Mouse (Mus musculus) forebrain, embryonic 11.5 days (tissue): Measurements from ENCODE around the gene Dennd5a. TPM values are rescaled to one million over a fixed set of nuclear protein-coding genes. Genes with fewer than 3 reads are reported as not detected.

Experiments
- ATAC-seq: fragments of 200-750 bp; cut with Nextera tagmentation; replicated peaks from 2 replicates; pipeline ENCODE4 v1.8.0; 2017; ENCODE audit warnings: moderate TSS enrichment; ENCODE audit not compliant: low FRiP score
- DNase-seq: peaks from one replicate; pipeline ENCODE4 v3.0.0-alpha.2; 2017; ENCODE audit warnings: low spot score
- H3K27ac ChIP-seq: fragments of 300-500 bp; sonication (generic); 2 replicates; pipeline ENCODE4 v1.5.1; 2014; ENCODE audit warnings: low read depth, low read length
- H3K27me3 ChIP-seq: fragments of 300-500 bp; sonication (generic); 2 replicates; pipeline ENCODE4 v1.6.1; 2014; ENCODE audit warnings: mild to moderate bottlenecking, low read length, mixed read lengths; ENCODE audit not compliant: control insufficient read depth, insufficient read depth
- H3K36me3 ChIP-seq: fragments of 300-500 bp; sonication (generic); 2 replicates; pipeline ENCODE4 v1.6.1; 2014; ENCODE audit warnings: mild to moderate bottlenecking, low read length, moderate library complexity, mixed read lengths; ENCODE audit not compliant: control insufficient read depth, insufficient read depth
- H3K4me1 ChIP-seq: fragments of 300-500 bp; sonication (generic); replicated peaks from 2 replicates; pipeline ENCODE4 v1.6.1; 2014; ENCODE audit warnings: low read length, mixed read lengths; ENCODE audit not compliant: control insufficient read depth, insufficient read depth
- H3K4me2 ChIP-seq: fragments of 300-500 bp; sonication (generic); 2 replicates; pipeline ENCODE4 v1.6.1; 2014; ENCODE audit warnings: low read depth, mild to moderate bottlenecking, low read length, moderate library complexity, mixed read lengths; ENCODE audit not compliant: severe bottlenecking
- H3K4me3 ChIP-seq: fragments of 300-500 bp; sonication (generic); 2 replicates; pipeline ENCODE4 v1.5.1; 2014; ENCODE audit warnings: low read depth, low read length
- H3K9ac ChIP-seq: fragments of 300-500 bp; sonication (generic); 2 replicates; pipeline ENCODE4 v1.6.1; 2014; ENCODE audit warnings: low read length
- H3K9me3 ChIP-seq: fragments of 300-500 bp; sonication (generic); 2 replicates; pipeline ENCODE4 v1.6.1; 2016; ENCODE audit warnings: low read length, mixed read lengths; ENCODE audit not compliant: control insufficient read depth
- WGBS: fragments of 180-500 bp; shearing (Covaris S2); extraction: QIAGEN DNeasy Blood & Tissue Kit; methylation state at CpG from one replicate; pipeline ENCODE4 v1.1.7; 2014; 5-methylcytosine and 5-hydroxymethylcytosine counted together
- polyA plus RNA-seq: library from polyadenylated mRNA; unstranded; fragments of >200 nt; fragmentation: Nextera tagmentation; extraction: Ambion mirVana; gene quantifications from 2 replicates; pipeline ENCODE4 v1.2.1, GENCODE M21; 2014

Dennd5a gene
- polyA plus RNA-seq, 1 experiment from 2014 or later: 55.9 TPM

GRCm38 (mm10) chr7:109969542-109969941 is 9.3 kb upstream of the Dennd5a start:
- H3K27me3 ChIP-seq: no peaks in the 10 kb centered on the region
- no peak overlapping the region for H3K4me2 ChIP-seq

GRCm38 (mm10) chr7:109968924-109969450 is 8.7 kb upstream of the Dennd5a start:
- Histone ChIP-seq H3K36me3 (no peaks in the 10 kb centered on the region), H3K9me3 (no peaks in the 10 kb centered on the region), H3K27me3 (no peaks in the 10 kb centered on the region), H3K9ac (no peak overlapping the region), H3K4me2 (no peak overlapping the region), H3K27ac (no peak overlapping the region), H3K4me3 (no peak overlapping the region), H3K4me1 (no peaks in the 10 kb centered on the region)
- 21% methylated on average over 2 of the region's 2 CpGs for WGBS
- DNase-seq (no peak), ATAC-seq (peak; percentile 46; the same call in 1 of the 2 replicates)

More at GRCm38 (mm10) chr7:109969542-109969941, 9.3 kb upstream of the Dennd5a start:
- Histone ChIP-seq H3K9me3 (no peaks in the 10 kb centered on the region), H3K27ac (no peak overlapping the region), H3K9ac (no peak overlapping the region), H3K36me3 (no peaks in the 10 kb centered on the region), H3K4me3 (no peak overlapping the region), H3K4me1 (no peaks in the 10 kb centered on the region)
- DNase-seq: no peak
- ATAC-seq: no peak

GRCm38 (mm10) chr7:109967805-109968579 is 7.7 kb upstream of the Dennd5a start:
- 79% methylated on average over 11 of the region's 11 CpGs for WGBS
- Histone ChIP-seq H3K4me2 (no peak overlapping the region), H3K27me3 (no peaks in the 10 kb centered on the region), H3K4me1 (no peaks in the 10 kb centered on the region), H3K9me3 (no peaks in the 10 kb centered on the region), H3K4me3 (no peak overlapping the region), H3K9ac (no peak overlapping the region), H3K36me3 (no peaks in the 10 kb centered on the region), H3K27ac (0 out of 2 replicates have a peak overlapping the region, but pooled peaks have one; percentile 14)
- DNase-seq (no peak), ATAC-seq (peak; percentile 56; the same call in 1 of the 2 replicates)

GRCm38 (mm10) chr7:109965658-109966057 is 5.4 kb upstream of the Dennd5a start:
- DNase-seq (no peak), ATAC-seq (no peak)
- H3K4me3 ChIP-seq: no peak overlapping the region
- H3K9ac ChIP-seq: no peak overlapping the region
- H3K4me2 ChIP-seq: no peak overlapping the region
- no peaks in the 10 kb centered on the region for H3K27me3 ChIP-seq
- no peak overlapping the region for H3K27ac ChIP-seq
- H3K36me3 ChIP-seq: no peaks in the 10 kb centered on the region
- 0 out of 2 replicates have a peak, but pooled peaks cover 5% of the 10 kb centered on the region for H3K4me1 ChIP-seq
- no peaks in the 10 kb centered on the region for H3K9me3 ChIP-seq

GRCm38 (mm10) chr7:109963707-109964106 is 3.4 kb upstream of the Dennd5a start:
- Histone ChIP-seq H3K9me3 (no peaks in the 10 kb centered on the region), H3K4me1 (0 out of 2 replicates have a peak, but pooled peaks cover 8% of the 10 kb centered on the region), H3K27ac (no peak overlapping the region), H3K36me3 (no peaks in the 10 kb centered on the region), H3K27me3 (no peaks in the 10 kb centered on the region), H3K9ac (no peak overlapping the region), H3K4me3 (no peak overlapping the region), H3K4me2 (no peak overlapping the region)
- WGBS: 96% methylated on average over 4 of the region's 4 CpGs
- no peak for ATAC-seq
- DNase-seq: no peak

GRCm38 (mm10) chr7:109962596-109962995 is 2.3 kb upstream of the Dennd5a start:
- DNase-seq (no peak), ATAC-seq (no peak)
- H3K27ac ChIP-seq: no peak overlapping the region
- whole genome bisulfite sequencing: 76% methylated on average over 4 of the region's 4 CpGs
- no peak overlapping the region for H3K4me3 ChIP-seq
- H3K9ac ChIP-seq: no peak overlapping the region
- H3K4me2 ChIP-seq: no peak overlapping the region
- no peaks in the 10 kb centered on the region for H3K9me3 ChIP-seq
- H3K27me3 ChIP-seq: no peaks in the 10 kb centered on the region
- no peaks in the 10 kb centered on the region for H3K36me3 ChIP-seq
- H3K4me1 ChIP-seq: peaks cover 8% of the 10 kb centered on the region; the same call in 1 of the 2 replicates

GRCm38 (mm10) chr7:109961570-109961969 is 1.3 kb upstream of the Dennd5a start:
- no peaks in the 10 kb centered on the region for H3K36me3 ChIP-seq
- H3K4me1 ChIP-seq: peaks cover 8% of the 10 kb centered on the region; the same call in 1 of the 2 replicates
- H3K4me3 ChIP-seq: no peak overlapping the region
- ATAC-seq (no peak), DNase-seq (no peak)
- no peaks in the 10 kb centered on the region for H3K27me3 ChIP-seq
- H3K27ac ChIP-seq: no peak overlapping the region
- H3K9ac ChIP-seq: no peak overlapping the region
- H3K4me2 ChIP-seq: no peak overlapping the region
- 90% methylated on average over 2 of the region's 2 CpGs for WGBS
- H3K9me3 ChIP-seq: no peaks in the 10 kb centered on the region

- H3K27me3 ChIP-seq: no peaks in the 10 kb centered on the region
- peak overlapping the region; percentile 71 for H3K4me2 ChIP-seq
- H3K4me3 ChIP-seq: peak overlapping the region; percentile 85
- DNase-seq: no peak
- H3K36me3 ChIP-seq: no peaks in the 10 kb centered on the region
- no peaks in the 10 kb centered on the region for H3K9me3 ChIP-seq
- WGBS: 8% methylated on average over 13 of the region's 13 CpGs
- peak; percentile 25; the same call in 1 of the 2 replicates for ATAC-seq
- peaks cover 8% of the 10 kb centered on the region; the same call in 1 of the 2 replicates for H3K4me1 ChIP-seq
- H3K27ac ChIP-seq: no peak overlapping the region; the same call in 1 of the 2 replicates
- H3K9ac ChIP-seq: peak overlapping the region; percentile 94
These were observed 414 bp upstream of the Dennd5a start for GRCm38 (mm10) chr7:109960613-109961154.
